Mouse (Mus musculus): Measurements from ENCODE around the gene F7.
"Not testable (repeated sequence)": the region's sequence is repeated elsewhere in the genome, so short reads cannot be mapped to it uniquely, and the experiment has no call there.

Gene F7

DNA sequence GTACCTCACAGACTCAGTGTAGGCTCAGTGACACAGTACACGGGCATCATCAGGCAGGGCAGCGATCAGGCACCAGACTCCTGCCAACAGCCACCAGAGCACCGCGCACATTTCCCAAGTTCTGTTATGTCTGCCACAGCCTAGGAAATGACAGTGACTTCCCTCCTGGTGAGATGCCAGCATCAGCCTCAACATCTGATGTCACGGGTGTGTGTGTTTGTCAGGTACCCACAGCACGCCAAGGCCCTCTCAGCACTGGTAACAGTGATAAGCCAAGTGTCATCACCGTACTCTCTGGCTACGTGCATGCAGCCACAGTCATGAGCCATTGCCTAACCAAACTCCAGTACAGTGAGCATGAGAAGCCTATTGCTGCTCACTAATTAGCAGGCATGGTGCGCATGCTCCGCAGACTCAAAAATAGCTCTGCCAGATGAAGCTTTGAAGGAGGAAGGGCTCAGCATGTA is 10.5 kb downstream of the F7 start:
- DNase-seq, result no peak

DNA sequence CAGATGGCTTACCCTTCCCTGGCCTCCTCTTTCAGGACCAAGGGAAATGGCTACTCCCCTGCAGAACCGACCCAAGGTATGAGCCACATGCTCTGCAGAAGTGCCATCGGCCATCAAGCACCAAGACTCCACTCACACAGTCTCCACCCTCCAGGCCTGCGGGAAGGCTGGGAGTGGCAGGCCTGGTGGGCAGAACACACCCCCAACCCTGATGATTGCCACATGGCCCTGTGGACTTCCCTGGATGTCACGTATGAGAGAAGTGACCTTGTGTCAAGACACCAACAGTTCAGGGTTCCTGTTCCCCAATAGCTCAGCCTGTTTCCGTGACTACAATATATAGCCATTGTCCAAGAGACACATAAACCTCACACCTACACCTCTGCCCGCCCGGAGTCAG is 11.2 kb downstream of the F7 start, which contains the start of gene F10:
F10 (plus strand) TSS at position 294 of the 400 bp plus-strand sequence.
- DNase-seq, result no peak

GRCm38 (mm10) chr8:13037569-13037968 is 11.7 kb downstream of the F7 start:
- no peak for DNase-seq

DNA sequence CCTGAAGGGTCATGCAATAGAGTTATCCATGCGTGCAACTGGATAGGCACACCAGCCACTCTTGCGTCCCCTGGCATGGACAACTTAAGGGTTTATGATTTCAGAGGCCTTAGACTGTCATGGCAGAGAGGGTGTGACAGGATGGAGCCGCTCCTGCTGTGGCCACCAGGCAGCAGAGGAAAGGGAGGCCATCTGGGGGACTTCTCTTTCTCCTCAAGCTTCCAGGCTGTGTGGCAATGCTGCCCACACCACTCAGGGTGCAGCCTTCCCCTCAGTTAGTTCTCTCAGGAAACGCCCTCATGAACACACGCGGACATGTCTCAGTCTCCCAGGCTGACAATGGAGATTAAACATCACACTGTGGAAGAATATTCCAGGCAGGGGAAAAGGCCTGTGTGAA is 13.2 kb downstream of the F7 start:
- DNase-seq, result no peak

- no peak for DNase-seq
Observed at GRCm38 (mm10) chr8:13041459-13041858, 15.6 kb downstream of the F7 start.

GRCm38 (mm10) chr8:13047652-13048051 is 21.8 kb downstream of the F7 start:
- no peak for DNase-seq

GRCm38 (mm10) chr8:13050550-13050949 is 24.7 kb downstream of the F7 start:
- no peak for DNase-seq

GRCm38 (mm10) chr8:13057351-13057750 is 31.5 kb downstream of the F7 start:
- no peak for DNase-seq

DNA sequence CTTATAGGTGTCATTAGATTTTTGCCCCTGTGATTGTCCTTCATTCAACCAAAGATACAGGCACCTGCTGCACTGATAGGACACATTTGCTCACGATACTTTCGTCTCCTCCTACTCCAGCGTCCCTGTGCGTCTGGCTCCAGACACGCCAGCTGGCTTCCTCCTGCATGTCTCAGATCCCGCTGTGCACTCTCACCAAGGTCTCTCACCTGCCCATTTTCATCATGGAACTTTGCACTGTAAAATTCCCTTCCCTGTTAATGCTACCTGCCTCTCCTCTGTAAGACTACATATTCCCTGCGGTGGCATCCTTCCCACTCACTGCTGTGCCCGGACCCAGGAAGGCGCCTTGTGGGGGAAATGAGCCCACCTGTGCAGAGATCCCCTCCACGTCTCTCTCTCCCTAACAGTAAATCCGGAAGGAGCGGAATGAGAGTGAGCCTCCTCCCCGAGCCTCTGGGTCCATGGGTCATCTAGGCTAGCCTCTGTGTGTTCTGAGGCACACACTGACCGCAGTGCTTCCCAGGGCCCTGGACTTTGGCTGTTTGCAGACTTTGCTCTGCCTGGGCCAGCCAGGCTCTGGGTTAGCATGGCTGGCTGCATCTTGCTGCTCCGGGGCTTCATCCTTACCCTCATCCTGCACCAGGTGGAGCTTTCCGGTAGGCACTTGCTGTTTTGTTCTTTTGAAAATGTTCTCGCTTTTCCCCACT is 34.8 kb downstream of the F7 start, which contains the start of gene Proz:
Proz (plus strand) TSS at position 474 of the 710 bp plus-strand sequence.
- DNase-seq, result no peak

DNA sequence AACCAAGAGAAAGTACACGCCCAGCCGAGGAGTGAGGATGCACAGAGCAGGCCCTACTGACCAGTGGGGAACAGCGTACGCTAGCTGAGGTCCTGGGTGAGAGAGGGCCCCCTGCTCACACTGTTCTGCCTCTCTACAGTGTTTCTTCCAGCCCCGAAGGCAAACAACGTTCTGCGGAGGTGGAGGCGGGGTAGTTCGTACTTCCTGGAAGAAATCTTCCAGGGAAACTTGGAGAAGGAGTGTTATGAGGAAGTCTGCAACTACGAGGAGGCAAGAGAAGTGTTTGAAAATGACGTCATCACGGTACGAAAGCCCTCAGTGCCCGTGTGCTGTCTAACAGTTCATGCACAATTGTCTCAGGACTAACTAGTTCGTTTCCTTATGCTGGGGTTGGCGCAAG is 37.3 kb downstream of the F7 start:
- no peak for DNase-seq

- DNase-seq, result no peak
Observed at GRCm38 (mm10) chr8:13073255-13073654, 47.4 kb downstream of the F7 start.

GRCm38 (mm10) chr8:13075044-13075443 is 49.2 kb downstream of the F7 start:
- no peak for DNase-seq

GRCm38 (mm10) chr8:13075579-13075978 is 49.7 kb downstream of the F7 start:
- DNase-seq, result not testable (repeated sequence)

- no peak for DNase-seq
Observed at GRCm38 (mm10) chr8:13077542-13077941, 51.7 kb downstream of the F7 start.
